Mouse (Mus musculus): ENCODE measurements around the gene Dcaf5.

The Dcaf5 gene

DNA sequence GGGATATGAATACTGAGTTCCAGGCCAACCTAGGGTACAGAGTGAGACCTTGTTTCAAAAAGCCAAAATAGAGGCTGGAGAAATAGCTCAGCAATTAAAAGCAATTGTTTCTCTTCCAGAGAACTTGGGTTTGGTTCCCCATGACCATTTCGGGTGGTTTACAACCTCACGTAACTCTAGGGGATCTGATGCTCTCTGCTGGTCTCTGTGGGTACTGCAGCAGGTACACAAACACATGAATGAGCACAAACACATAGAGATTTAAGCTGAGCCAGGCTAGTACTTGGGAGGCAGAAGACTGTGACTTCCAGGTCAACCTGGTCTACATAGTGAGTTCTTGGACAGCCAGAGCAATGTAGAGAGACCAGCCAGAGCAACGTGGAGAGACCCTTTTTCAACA lies 28.6 kb downstream of the Dcaf5 start:
- DNase-seq (ENCODE audit: low read depth, low spot score) = peak; percentile 58

DNA sequence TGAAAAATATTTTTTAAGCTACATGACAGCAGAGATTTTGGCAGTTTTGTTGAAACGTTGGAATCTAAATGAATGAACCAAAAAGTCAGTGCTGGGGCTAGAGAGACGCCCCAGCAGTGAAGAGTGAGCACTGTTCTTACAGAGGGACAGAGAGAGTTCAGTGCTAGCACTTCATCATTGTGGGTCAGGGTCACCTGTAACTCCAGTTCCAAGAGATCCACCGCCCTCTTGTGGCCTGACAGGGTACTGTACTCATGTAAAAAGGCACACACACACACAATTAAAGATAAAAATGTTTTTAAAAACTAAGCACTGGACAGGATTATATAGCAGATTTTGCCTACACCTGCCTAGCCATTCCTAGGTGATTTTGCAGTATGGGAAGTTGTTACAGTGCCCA lies 29.8 kb downstream of the Dcaf5 start:
- DNase-seq (ENCODE audit: low read depth, low spot score) = no peak

DNA sequence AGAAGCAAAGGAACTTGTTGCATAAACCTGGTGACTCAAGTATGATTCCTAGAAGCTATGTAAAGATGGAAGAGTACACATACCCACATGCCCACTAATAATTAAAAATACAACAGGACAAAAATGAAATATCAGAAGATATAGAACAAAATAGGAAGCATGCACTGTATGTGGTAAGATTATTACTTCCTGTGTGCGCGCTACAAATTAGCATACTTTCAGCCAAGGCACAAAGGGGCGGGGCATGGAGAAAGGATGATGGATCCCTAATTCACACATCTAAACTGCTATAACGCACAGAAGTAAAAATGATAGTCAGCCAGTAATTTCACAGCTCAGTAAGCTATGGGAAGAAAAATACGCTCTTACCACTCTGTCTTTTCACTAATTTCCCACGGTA lies 32.3 kb downstream of the Dcaf5 start:
- no peak for DNase-seq (ENCODE audit: low read depth, low spot score)

GRCm38 (mm10) chr12:80399147-80399546 lies 37.3 kb downstream of the Dcaf5 start:
- no peak for DNase-seq (ENCODE audit: low read depth, low spot score)

DNA sequence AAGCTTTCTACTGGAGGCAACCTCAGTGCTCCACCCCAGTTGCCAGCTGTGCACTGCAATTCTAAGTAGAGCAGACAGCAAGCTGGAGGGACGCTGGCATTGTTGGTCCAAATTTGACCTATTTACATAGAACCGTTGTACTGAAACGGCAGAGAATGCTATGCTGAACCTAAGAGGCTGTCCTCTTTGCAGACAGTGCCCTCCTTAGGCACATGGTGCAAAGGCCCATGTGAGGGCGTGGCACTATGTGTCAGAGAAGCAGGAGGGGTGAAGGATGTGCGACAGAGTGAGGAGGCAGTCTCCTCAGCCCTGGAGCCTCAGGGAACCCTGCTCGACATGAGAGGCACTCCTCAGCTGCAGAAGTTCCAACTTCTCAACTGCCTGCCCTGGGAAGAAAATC lies 40.0 kb downstream of the Dcaf5 start:
- no peak for DNase-seq (ENCODE audit: low read depth, low spot score)

DNA sequence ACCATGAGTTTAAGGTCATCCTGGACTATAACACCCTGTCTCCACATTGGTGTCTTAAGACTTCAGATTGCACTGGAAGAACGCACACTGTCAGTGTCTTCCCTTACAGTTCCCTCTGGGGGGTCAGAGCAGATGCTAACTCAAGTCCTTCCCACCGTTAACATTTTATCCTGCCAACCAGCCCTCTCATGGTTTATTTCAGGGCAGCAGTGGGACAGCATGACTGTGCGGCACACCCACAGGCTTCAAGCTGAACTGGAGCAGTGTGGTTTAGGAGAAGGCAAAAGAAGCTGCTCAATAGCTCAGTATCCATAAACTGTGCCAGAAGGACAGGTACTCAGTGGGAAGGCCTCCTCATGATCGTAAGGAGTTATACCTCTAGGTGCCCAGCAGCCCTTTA lies 41.1 kb downstream of the Dcaf5 start:
- DNase-seq (ENCODE audit: low read depth, low spot score) = no peak

DNA sequence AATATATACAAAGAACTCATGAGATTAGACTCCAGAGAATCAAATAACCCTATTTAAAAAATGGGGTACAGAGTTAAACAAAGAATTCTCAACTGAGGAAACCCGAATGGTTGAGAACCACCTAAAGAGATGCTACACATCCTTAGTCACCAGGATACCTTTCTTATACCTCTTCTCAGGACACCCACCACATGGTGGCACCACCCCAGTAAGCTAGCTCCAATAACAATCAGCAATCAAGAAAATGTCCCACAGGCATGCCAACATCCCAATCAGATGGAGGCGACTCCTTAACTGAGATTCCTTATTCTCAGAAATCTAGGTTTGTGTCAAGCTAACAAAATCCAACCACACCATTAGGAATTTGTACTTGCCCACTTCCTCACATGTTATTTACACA lies 42.4 kb downstream of the Dcaf5 start:
- DNase-seq (ENCODE audit: low read depth, low spot score) = no peak

- DNase-seq (ENCODE audit: low read depth, low spot score) = no peak
Measured at GRCm38 (mm10) chr12:80389448-80389847, 47.0 kb downstream of the Dcaf5 start.

DNA sequence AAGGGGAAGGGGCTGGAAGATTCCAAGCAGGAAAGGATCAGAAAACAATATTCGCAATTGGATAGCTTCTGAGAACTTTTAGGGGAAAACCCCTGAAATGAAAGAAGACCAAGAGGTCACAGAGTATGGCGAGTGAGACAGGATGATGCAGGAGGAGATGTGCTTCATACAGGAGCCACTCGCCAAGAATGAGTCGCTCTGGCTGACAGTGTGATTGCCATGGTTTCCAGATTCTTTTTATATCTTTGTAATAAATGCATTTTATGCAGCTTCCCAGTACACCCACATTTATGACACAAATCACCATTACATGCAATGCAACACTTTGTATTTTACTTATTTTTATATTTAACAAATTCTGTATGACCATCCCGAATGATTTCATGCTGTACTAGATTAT lies 49.1 kb downstream of the Dcaf5 start:
- DNase-seq (ENCODE audit: low read depth, low spot score) = no peak

GRCm38 (mm10) chr12:80385361-80385760 lies 51.0 kb downstream of the Dcaf5 start:
- DNase-seq (ENCODE audit: low read depth, low spot score) = no peak

- no peak for DNase-seq (ENCODE audit: low read depth, low spot score)
Measured at GRCm38 (mm10) chr12:80383478-80383877, 52.9 kb downstream of the Dcaf5 start.

DNA sequence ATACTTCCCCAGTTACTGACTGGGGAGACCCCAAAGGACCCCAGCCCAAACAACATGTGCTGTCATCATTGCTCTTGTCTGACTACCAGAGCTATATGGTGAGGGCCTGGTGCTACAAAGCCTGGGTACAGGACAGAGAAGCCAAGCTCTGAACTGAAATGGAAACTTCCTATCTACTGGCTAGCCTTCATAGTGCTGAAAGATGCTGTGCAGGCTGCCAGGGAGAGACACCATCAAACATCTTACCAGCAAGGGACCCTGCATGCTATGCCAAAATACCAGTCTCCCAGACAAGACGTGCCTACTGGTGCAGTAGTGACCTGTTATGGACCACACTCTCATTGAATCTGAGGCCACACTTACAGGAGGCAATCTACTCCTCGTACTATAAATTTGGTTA lies 53.6 kb downstream of the Dcaf5 start:
- no peak for DNase-seq (ENCODE audit: low read depth, low spot score)

DNA sequence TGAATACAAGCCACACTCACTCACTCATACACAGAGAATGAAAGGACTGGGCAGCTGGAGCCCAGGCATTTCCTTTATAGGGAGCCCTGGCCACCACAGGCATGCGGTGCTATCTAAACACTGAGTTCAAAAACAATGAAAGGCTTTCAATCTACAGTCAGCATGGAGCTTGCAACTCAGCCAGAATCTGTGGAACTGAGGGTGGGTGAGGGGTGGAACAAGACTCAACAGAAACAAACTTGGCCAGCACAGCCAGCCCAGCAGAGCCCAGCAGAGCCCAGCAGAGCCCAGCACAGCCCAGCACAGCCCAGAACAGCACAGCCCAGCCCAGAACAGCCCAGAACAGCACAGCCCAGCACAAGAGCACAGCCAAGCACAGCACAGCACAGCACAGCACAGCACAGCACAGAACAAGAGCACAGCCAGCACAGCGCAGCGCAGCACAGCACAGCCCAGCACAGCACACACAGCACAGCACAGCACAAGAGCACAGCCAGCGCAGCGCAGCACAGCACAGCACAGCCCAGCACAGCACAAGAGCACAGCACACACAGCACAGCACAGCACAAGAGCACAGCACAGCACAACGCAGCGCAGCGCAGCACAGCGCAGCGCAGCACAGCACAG lies 56.5 kb downstream of the Dcaf5 start:
- no peak for DNase-seq (ENCODE audit: low read depth, low spot score)

- no peak for DNase-seq (ENCODE audit: low read depth, low spot score)
Measured at GRCm38 (mm10) chr12:80379393-80379792, 57.0 kb downstream of the Dcaf5 start.

- DNase-seq (ENCODE audit: low read depth, low spot score) = no peak
Measured at GRCm38 (mm10) chr12:80377604-80378003, 58.8 kb downstream of the Dcaf5 start.

DNA sequence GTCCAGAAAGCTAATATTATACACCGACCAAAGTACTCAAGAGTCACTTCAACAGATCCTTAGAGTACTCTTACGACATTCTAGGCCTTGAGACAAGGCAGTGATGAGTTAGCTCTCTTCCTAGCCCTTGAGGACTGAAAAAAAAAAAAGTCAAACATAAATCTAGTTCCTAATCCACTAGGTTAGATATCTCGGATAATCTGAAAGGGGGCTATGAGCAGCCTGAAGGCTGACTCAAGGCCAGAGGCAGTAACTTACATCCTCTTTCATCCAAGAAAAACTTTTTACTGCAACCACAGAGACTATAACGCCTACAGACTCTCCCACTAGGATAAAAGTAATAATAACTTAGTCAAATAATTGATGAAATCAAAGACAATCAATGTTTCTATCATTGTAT lies 60.7 kb downstream of the Dcaf5 start:
- DNase-seq (ENCODE audit: low read depth, low spot score) = no peak

DNA sequence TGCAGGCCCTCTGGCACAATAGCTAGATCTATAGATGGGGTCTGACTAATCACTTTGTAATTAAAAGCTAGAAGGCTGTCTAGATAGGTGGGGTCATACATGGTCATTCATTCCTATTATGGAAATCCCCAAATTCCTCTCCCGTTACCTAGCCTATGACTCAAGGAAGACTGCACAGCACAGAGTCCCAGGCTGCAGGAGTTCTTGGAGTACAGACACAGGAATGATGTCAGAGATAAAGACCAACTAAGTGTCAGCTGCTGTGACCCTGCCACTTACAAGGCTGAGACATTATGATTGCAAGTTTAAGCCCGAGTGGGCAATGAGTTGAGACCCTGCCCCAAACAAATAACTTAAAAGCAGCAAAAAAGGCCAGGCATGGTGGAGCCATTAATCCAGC lies 61.7 kb downstream of the Dcaf5 start:
- DNase-seq (ENCODE audit: low read depth, low spot score) = no peak

- DNase-seq (ENCODE audit: low read depth, low spot score) = no peak
Measured at GRCm38 (mm10) chr12:80372946-80373345, 63.5 kb downstream of the Dcaf5 start.

- no peak for DNase-seq (ENCODE audit: low read depth, low spot score)
Measured at GRCm38 (mm10) chr12:80367227-80367626, 69.2 kb downstream of the Dcaf5 start.

- no peak for DNase-seq (ENCODE audit: low read depth, low spot score)
Measured at GRCm38 (mm10) chr12:80366004-80366480, 70.4 kb downstream of the Dcaf5 start.

GRCm38 (mm10) chr12:80365345-80365744 lies 71.1 kb downstream of the Dcaf5 start:
- DNase-seq (ENCODE audit: low read depth, low spot score) = no peak

DNA sequence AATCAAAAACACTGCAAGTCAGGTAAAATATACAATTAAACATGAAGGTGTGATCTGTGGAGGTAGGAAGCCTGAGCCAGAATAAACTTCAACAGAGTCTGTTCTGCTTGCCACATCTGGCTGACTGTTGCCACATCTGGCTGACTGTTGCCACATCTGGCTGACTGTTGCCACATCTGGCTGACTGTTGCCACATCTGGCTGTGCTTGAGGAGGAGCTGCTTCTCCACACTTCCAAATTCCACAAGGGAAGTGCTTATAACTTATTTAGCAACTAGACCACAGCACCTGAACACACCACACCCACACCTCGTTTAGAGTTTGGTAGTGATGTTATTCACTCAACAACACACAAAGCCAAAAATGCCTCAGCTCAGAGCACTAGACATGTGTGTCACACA lies 74.7 kb downstream of the Dcaf5 start:
- DNase-seq (ENCODE audit: low read depth, low spot score) = no peak

DNA sequence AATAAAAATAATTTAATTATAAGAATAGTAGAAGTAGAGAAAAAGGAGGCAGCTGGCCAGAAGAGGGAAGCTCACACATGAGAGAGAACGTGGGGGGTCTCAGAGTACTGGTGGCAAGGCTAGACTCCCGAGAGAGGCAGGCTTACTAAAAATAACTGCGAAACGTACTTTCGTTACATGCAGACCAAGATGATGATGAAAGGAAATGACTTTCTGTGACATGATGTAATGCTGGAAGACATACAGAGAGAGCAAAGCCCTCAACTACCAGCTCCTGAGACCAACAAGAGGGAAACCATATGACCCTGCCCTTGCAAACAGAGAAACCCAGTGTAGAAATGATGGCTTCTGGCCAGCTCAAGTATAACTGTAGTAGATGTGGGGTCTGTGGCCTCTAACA lies 76.1 kb downstream of the Dcaf5 start:
- DNase-seq (ENCODE audit: low read depth, low spot score) = no peak

DNA sequence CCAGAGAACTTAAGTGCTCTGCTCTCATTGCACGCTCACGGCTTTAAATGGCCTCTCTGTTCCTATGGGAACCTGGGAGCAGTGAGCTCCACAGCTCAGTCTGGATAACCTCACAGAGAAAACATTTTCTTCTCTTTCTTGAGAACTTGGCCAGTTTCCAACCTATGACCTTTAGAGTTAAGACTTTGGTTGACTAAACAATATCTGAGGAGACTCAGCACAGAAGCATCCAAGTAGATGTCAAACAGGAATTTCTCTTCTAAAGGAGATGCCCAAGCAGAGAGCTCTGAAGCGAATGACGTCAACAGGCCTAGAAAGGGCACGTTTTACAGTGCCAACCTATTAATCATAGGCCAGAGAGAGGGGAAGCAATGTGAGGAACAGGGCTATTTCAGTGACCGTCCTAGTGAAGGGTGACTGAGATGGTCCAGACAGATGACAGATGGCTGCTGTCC lies 91.6 kb downstream of the Dcaf5 start:
- DNase-seq (ENCODE audit: low read depth, low spot score) = no peak

All from WW6 (cell line).